Mouse (Mus musculus) spleen, postnatal 4 days (tissue): Measurements from ENCODE around the gene Fmo3.

Experiments
- DNase-seq, 2 experiments: peaks; one replicate each; pipeline ENCODE4 v3.0.0; 2022; ENCODE audit warnings: low spot score in 2 of 2

The Fmo3 gene

GRCm38 (mm10) chr1:162931310-162931875, 52.9 kb downstream of the Fmo3 start:
- DNase-seq = no peak

GRCm38 (mm10) chr1:162930631-162931030, 53.7 kb downstream of the Fmo3 start:
- no peak for DNase-seq

GRCm38 (mm10) chr1:162929146-162929545, 55.2 kb downstream of the Fmo3 start:
- DNase-seq = no peak

GRCm38 (mm10) chr1:162925121-162925520, 59.2 kb downstream of the Fmo3 start:
- DNase-seq = no peak

- no peak for DNase-seq
Observed at GRCm38 (mm10) chr1:162916661-162917060, 67.7 kb downstream of the Fmo3 start.

- DNase-seq = no peak
Observed at GRCm38 (mm10) chr1:162914932-162915556, 69.3 kb downstream of the Fmo3 start.

- no peak for DNase-seq
Observed at GRCm38 (mm10) chr1:162912085-162912484, 72.2 kb downstream of the Fmo3 start.
